In the genomic region with DNA sequence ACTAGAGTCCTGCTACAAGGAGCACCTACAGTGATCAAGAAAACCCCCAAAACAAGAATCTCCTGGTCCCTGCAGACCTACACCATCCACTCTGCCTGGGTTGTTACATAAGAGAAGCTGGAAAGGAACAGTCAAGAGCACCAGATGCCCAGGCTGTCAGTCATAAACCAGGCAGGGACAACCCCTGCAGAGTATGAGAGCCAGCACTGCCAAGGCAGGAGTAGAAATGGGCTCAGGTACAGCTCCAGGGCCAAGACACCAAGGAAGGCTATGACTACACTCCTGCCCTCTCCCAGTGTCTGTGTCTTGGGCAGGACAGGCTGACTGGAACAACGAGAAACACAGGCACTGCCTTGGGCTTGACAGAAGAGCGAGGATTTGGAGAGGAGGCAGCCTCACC, we compare ENCODE assay signal across 15 mouse cellular contexts. TPM values are rescaled to one million over a fixed set of nuclear protein-coding genes. Genes with fewer than 3 reads are reported as not detected.
"Had no signal": no experiment of that assay in that cellular context is flagged by ENCODE, and none has a peak within 500 bp of the region (broad histone marks: within the 10 kb centered on the region; RNA-seq: fewer than 3 reads in every experiment).

No protein-coding gene starts in this region.

- H3K9me3 ChIP-seq: limb, embryonic 15.5 days; liver, embryonic 12.5 days; midbrain, embryonic 10.5 days; midbrain, embryonic 15.5 days had no signal

- H3K27me3 ChIP-seq: limb, embryonic 15.5 days; liver, embryonic 12.5 days; midbrain, embryonic 15.5 days had no signal

- H3K4me3 ChIP-seq: limb, embryonic 15.5 days; liver, embryonic 12.5 days; midbrain, embryonic 10.5 days; midbrain, embryonic 15.5 days had no signal

- H3K9ac ChIP-seq: limb, embryonic 15.5 days; liver, embryonic 12.5 days; lung, embryonic 14.5 days; midbrain, embryonic 15.5 days had no signal

- H3K27ac ChIP-seq: limb, embryonic 15.5 days; liver, embryonic 12.5 days; midbrain, embryonic 10.5 days; midbrain, embryonic 15.5 days had no signal

- DNase-seq: kidney, postnatal 14 days; lung, embryonic 14.5 days; lung, postnatal 10 days; lung, postnatal 4 days; right cerebral cortex, adult 18-20 months; right cerebral cortex, postnatal 25 days; thymus, adult 2 months; thymus, postnatal 25 days had no signal

- H3K4me2 ChIP-seq: limb, embryonic 15.5 days; liver, embryonic 12.5 days; lung, embryonic 14.5 days; midbrain, embryonic 15.5 days had no signal

- ATAC-seq: intestine, postnatal 0 days; liver, embryonic 12.5 days; midbrain, embryonic 15.5 days had no signal

RNA-seq across cellular contexts. Expression of gene Bik, which starts 23.5 kb away (rescaled TPM):
- total RNA-seq: layer of hippocampus, postnatal 25 days; left cerebral cortex, postnatal 25 days had no signal
